Mouse (Mus musculus): ENCODE measurements at regions not wholly inside any gene's neighbourhood (a gene's known extent, or its start where the extent isn't known, plus 50 kb on each side); places are given as distances from the start of the nearest gene placed in this dataset.

- TF ChIP-seq CTCF (IDR thresholded peaks at IDR 0.05; ENCODE audit: low read depth): no peak
- TF ChIP-seq EP300 (IDR thresholded peaks at IDR 0.05; ENCODE audit: low read depth): no peak
These were observed 226.5 kb upstream of the Nrip1 start for GRCm38 (mm10) chr16:76600131-76600530.

All from heart, postnatal 0 days (tissue).